Mouse (Mus musculus) intestine, embryonic 15.5 days (tissue): ENCODE results near the gene Atp8b3. TPM values are rescaled to one million over a fixed set of nuclear protein-coding genes. Genes with fewer than 3 reads are reported as not detected.

Experiments
- ATAC-seq: fragments of 200-750 bp; cut with Nextera tagmentation; 2 replicates; pipeline ENCODE4 v1.8.0; 2017; ENCODE audit warnings: moderate TSS enrichment, moderate library complexity
- H3K27ac ChIP-seq: fragments of 300-500 bp; sonication (generic); 2 replicates; pipeline ENCODE4 v1.5.1; 2015; ENCODE audit warnings: mild to moderate bottlenecking, inconsistent platforms
- H3K27me3 ChIP-seq: fragments of 300-500 bp; sonication (generic); replicated peaks from 2 replicates; pipeline ENCODE4 v1.6.1; 2015; ENCODE audit warnings: inconsistent platforms
- H3K36me3 ChIP-seq: fragments of 300-500 bp; sonication (generic); 2 replicates; pipeline ENCODE4 v1.6.1; 2015; ENCODE audit warnings: inconsistent platforms
- H3K4me1 ChIP-seq: fragments of 300-500 bp; sonication (generic); replicated peaks from 2 replicates; pipeline ENCODE4 v1.6.1; 2015; ENCODE audit warnings: inconsistent platforms
- H3K4me2 ChIP-seq: fragments of 300-500 bp; sonication (generic); replicated peaks from 2 replicates; pipeline ENCODE4 v1.6.1; 2015; ENCODE audit warnings: mild to moderate bottlenecking, inconsistent platforms
- H3K4me3 ChIP-seq: fragments of 300-500 bp; sonication (generic); replicated peaks from 2 replicates; pipeline ENCODE4 v1.5.1; 2015; ENCODE audit warnings: inconsistent platforms
- H3K9ac ChIP-seq: fragments of 300-500 bp; sonication (generic); 2 replicates; pipeline ENCODE4 v1.6.1; 2015; ENCODE audit warnings: inconsistent platforms
- H3K9me3 ChIP-seq: fragments of 300-500 bp; sonication (generic); 2 replicates; pipeline ENCODE4 v1.6.1; 2016; ENCODE audit warnings: inconsistent platforms
- WGBS: fragments of 180-500 bp; shearing (Covaris S2); methylation state at CpG from one replicate; pipeline ENCODE4 v1.1.7; 2015; 5-methylcytosine and 5-hydroxymethylcytosine counted together
- polyA plus RNA-seq: library from polyadenylated mRNA; unstranded; fragments of >200 nt; fragmentation: Nextera tagmentation; extraction: Ambion mirVana; gene quantifications from 2 replicates; pipeline ENCODE4 v1.2.1, GENCODE M21; 2015

Gene Atp8b3
- polyA plus RNA-seq, 1 experiment from 2014 or later = 0.09 TPM

DNA sequence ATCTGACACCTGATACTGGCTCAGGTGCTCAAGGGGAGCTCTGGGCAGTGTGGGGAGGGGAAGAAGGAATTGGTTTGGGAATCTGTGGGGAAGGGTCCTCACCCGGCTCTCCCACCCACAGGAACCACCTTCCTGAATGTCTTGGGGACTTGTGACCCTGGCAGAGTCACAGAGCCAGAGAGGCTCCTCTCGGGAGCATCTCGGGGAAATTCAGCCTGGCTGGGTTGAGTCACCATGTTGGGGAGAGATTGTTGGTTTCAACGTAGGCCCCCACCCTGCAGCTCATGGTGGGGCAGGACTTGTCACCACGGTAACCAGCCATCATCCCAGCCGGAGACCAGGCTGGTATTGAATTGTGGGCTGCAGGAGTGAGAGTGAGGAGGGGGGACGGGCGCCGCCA, 34.2 kb downstream of the Atp8b3 start:
- no peak overlapping the region for H3K4me2 ChIP-seq
- H3K36me3 ChIP-seq = no peaks in the 10 kb centered on the region
- no peaks in the 10 kb centered on the region for H3K9me3 ChIP-seq
- peaks cover 4% of the 10 kb centered on the region; the same call in 1 of the 2 replicates for H3K4me1 ChIP-seq
- no peak overlapping the region for H3K27ac ChIP-seq
- no peak overlapping the region for H3K9ac ChIP-seq
- H3K27me3 ChIP-seq = peaks cover 57% of the 10 kb centered on the region
- H3K4me3 ChIP-seq = no peak overlapping the region
- ATAC-seq = no peak
- WGBS = 5% methylated on average over 9 of the region's 9 CpGs

GRCm38 (mm10) chr10:80503599-80504220, 35.2 kb downstream of the Atp8b3 start:
- Histone ChIP-seq H3K27me3 (peaks cover 65% of the 10 kb centered on the region), H3K4me2 (peak overlapping the region; percentile 34), H3K27ac (no peak overlapping the region), H3K4me3 (no peak overlapping the region), H3K36me3 (no peaks in the 10 kb centered on the region), H3K9me3 (no peaks in the 10 kb centered on the region), H3K4me1 (peaks cover 4% of the 10 kb centered on the region; the same call in 1 of the 2 replicates), H3K9ac (no peak overlapping the region)
- ATAC-seq = peak; percentile 62
- 2% methylated on average over 27 of the region's 27 CpGs for WGBS

DNA sequence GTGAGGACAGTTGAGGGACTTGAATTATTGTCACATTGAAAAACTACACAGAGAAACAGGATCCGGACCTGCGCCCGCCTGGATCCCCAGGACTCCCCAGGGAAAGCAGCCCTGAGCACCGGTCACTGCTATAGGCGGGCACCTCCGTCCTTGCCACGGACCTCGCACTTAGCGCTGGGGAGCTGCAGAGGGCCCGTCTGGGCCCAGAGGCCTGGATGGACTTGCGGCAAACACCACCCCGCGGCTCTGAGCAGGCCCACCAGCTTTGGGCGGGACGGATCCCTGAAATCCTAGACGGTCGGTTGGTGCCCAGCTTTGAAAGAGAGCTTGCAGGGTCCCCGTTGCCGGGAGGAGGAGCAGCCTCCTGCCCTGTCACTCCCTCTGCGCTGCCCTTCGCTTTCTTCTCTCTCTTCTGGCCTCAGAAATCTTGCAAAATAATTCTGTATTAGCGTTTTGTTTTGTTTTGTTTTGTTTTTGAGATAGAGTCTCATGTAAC, 36.1 kb downstream of the Atp8b3 start:
- Histone ChIP-seq H3K9me3 (no peaks in the 10 kb centered on the region), H3K4me3 (no peak overlapping the region), H3K27ac (no peak overlapping the region), H3K36me3 (no peaks in the 10 kb centered on the region), H3K27me3 (peaks cover 74% of the 10 kb centered on the region), H3K4me2 (no peak overlapping the region), H3K4me1 (peaks cover 4% of the 10 kb centered on the region; the same call in 1 of the 2 replicates), H3K9ac (no peak overlapping the region)
- no peak for ATAC-seq
- WGBS = 6% methylated on average over 22 of the region's 22 CpGs

- WGBS = 2% methylated on average over 7 of the region's 7 CpGs
- Histone ChIP-seq H3K4me3 (no peak overlapping the region), H3K36me3 (no peaks in the 10 kb centered on the region), H3K4me1 (peaks cover 4% of the 10 kb centered on the region; the same call in 1 of the 2 replicates), H3K9ac (no peak overlapping the region), H3K4me2 (no peak overlapping the region), H3K9me3 (no peaks in the 10 kb centered on the region), H3K27ac (no peak overlapping the region), H3K27me3 (peaks cover 80% of the 10 kb centered on the region)
- no peak for ATAC-seq
Observed at GRCm38 (mm10) chr10:80502291-80502690, 36.6 kb downstream of the Atp8b3 start.

GRCm38 (mm10) chr10:80496421-80496820, 42.5 kb downstream of the Atp8b3 start:
- peak overlapping the region; percentile 43; the same call in 1 of the 2 replicates for H3K4me3 ChIP-seq
- H3K27ac ChIP-seq = no peak overlapping the region
- no peaks in the 10 kb centered on the region for H3K36me3 ChIP-seq
- H3K4me2 ChIP-seq = 0 out of 2 replicates have a peak overlapping the region, but pooled peaks have one; percentile 90
- H3K27me3 ChIP-seq = peaks cover 97% of the 10 kb centered on the region
- 2% methylated on average over 20 of the region's 20 CpGs for WGBS
- peaks cover 26% of the 10 kb centered on the region for H3K4me1 ChIP-seq
- H3K9ac ChIP-seq = no peak overlapping the region
- no peaks in the 10 kb centered on the region for H3K9me3 ChIP-seq
- ATAC-seq = no peak

DNA sequence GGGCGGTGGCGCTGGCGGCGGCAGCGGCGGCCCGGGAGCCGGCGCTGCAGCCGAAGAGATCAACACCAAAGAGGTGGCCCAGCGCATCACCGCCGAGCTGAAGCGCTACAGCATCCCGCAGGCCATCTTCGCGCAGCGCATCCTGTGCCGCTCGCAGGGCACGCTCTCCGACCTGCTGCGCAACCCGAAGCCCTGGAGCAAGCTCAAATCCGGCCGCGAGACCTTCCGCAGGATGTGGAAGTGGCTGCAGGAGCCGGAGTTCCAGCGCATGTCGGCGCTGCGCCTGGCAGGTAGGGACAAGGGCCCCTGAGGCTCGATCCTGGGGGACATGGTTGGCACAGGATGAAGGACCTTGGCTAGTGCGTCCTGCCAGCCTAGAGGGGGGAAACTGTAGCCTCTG, 43.0 kb downstream of the Atp8b3 start:
- WGBS = under 1% methylated on average over 31 of the region's 35 CpGs
- Histone ChIP-seq H3K27ac (no peak overlapping the region), H3K9me3 (no peaks in the 10 kb centered on the region), H3K4me1 (peaks cover 28% of the 10 kb centered on the region), H3K9ac (no peak overlapping the region), H3K4me3 (peak overlapping the region; percentile 43), H3K4me2 (peak overlapping the region; percentile 90), H3K36me3 (no peaks in the 10 kb centered on the region), H3K27me3 (peaks cover 97% of the 10 kb centered on the region)
- no peak for ATAC-seq

DNA sequence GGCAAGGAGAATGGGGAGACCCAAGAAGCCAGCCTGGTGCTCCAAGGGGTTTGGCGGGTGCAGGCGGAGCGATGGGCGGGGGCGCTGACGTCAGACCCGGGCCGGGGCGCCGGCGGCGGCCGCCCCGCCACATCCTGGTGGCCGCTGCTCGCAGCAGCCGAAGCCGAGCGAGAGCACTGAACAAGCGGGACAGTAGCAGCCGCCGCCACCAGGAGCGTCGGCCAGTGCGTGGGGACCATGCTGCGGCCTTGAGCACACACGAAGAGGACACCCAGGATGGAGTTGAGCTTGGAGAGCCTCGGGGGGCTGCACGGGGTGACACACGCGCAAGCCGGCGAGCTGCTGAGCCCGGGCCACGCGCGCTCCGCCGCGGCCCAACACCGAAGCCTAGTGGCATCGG, 44.2 kb downstream of the Atp8b3 start, which contains the start of gene Onecut3:
TSS of gene Onecut3 (plus strand) at position 104 of the 400 bp plus-strand sequence.
- H3K4me2 ChIP-seq = peak within 1 kb of the TSS; percentile 90
- ATAC-seq = peak; percentile 69
- WGBS = 0% methylated on average over 42 of the region's 42 CpGs

GRCm38 (mm10) chr10:80490051-80490450, 48.9 kb downstream of the Atp8b3 start:
- no peak overlapping the region for H3K27ac ChIP-seq
- under 1% methylated on average over 22 of the region's 22 CpGs for WGBS
- no peak for ATAC-seq
- H3K9me3 ChIP-seq = no peaks in the 10 kb centered on the region
- H3K36me3 ChIP-seq = no peaks in the 10 kb centered on the region
- H3K4me2 ChIP-seq = 0 out of 2 replicates have a peak overlapping the region, but pooled peaks have one; percentile 24
- peaks cover 17% of the 10 kb centered on the region for H3K4me1 ChIP-seq
- no peak overlapping the region for H3K9ac ChIP-seq
- H3K27me3 ChIP-seq = peaks cover 86% of the 10 kb centered on the region
- peak overlapping the region; percentile 10; the same call in 1 of the 2 replicates for H3K4me3 ChIP-seq

More for the DNA sequence above, 44.2 kb downstream of the Atp8b3 start, which contains the start of gene Onecut3:
- Histone ChIP-seq H3K36me3 (no peaks in the 10 kb centered on the region), H3K4me3 (peak within 1 kb of the TSS; percentile 43), H3K9me3 (no peaks in the 10 kb centered on the region), H3K9ac (peak within 1 kb of the TSS; percentile 34; the same call in 1 of the 2 replicates), H3K27me3 (peaks cover 97% of the 10 kb centered on the region), H3K4me1 (peaks cover 35% of the 10 kb centered on the region), H3K27ac (no peak within 1 kb of the TSS)

GRCm38 (mm10) chr10:80486862-80487379, 52.0 kb downstream of the Atp8b3 start:
- no peaks in the 10 kb centered on the region for H3K36me3 ChIP-seq
- H3K4me1 ChIP-seq = peaks cover 9% of the 10 kb centered on the region
- no peaks in the 10 kb centered on the region for H3K9me3 ChIP-seq
- no peak overlapping the region for H3K27ac ChIP-seq
- H3K4me3 ChIP-seq = no peak overlapping the region
- 71% methylated on average over 7 of the region's 7 CpGs for WGBS
- H3K4me2 ChIP-seq = no peak overlapping the region
- no peak for ATAC-seq
- H3K27me3 ChIP-seq = peaks cover 81% of the 10 kb centered on the region
- no peak overlapping the region for H3K9ac ChIP-seq

DNA sequence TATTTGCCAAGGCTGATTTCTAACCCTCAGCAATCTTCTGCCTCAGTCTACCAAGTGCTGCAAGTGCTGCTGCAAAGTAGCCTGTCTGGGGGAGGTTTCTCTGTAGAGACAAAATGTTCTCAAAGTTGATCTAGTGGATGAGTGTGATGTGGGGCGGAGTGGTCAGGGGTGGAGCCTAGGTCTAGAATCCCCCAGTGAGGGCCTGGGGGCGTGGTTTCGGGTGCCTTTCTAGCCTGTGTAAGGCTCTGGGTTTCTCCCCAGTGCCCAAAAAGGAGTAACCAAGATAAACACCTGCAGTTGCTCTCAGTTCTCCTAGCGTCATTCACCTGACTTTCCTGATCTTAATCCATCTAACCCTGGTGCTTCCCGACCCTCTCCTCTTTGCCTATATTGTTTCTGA, 57.9 kb downstream of the Atp8b3 start:
- Histone ChIP-seq H3K27ac (no peak overlapping the region), H3K4me2 (no peak overlapping the region), H3K9me3 (no peaks in the 10 kb centered on the region), H3K27me3 (peaks cover 62% of the 10 kb centered on the region), H3K4me3 (no peak overlapping the region), H3K36me3 (no peaks in the 10 kb centered on the region), H3K9ac (no peak overlapping the region), H3K4me1 (no peaks in the 10 kb centered on the region)
- ATAC-seq = 0 out of 2 replicates have a peak, but pooled peaks have one; percentile 25
- 16% methylated on average over 5 of the region's 5 CpGs for WGBS

DNA sequence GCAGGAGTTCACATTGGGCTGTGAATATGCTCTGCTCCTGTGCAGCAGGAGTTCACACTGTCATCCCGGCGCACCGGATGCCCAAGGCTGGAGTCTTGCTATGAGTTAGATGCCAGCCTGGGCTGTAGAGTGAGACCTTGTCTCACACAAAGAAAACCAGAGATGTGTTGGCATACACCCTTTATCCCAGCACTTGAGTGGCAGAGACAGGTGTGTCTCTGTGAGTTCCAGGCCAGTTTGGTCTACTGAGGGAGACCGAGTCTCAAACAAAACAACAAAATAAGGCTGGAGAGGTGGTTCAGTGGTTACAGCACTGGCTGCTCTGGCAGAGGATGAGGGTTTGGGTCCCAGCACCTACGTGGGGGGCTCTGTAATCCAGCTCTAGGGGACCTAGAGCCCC, 60.4 kb downstream of the Atp8b3 start:
- Histone ChIP-seq H3K36me3 (no peaks in the 10 kb centered on the region), H3K27me3 (peaks cover 39% of the 10 kb centered on the region), H3K27ac (no peak overlapping the region), H3K4me2 (no peak overlapping the region), H3K4me3 (no peak overlapping the region), H3K4me1 (peaks cover 3% of the 10 kb centered on the region; the same call in 1 of the 2 replicates), H3K9me3 (no peaks in the 10 kb centered on the region), H3K9ac (no peak overlapping the region)
- WGBS = 71% methylated on average over 5 of the region's 5 CpGs
- ATAC-seq = no peak

DNA sequence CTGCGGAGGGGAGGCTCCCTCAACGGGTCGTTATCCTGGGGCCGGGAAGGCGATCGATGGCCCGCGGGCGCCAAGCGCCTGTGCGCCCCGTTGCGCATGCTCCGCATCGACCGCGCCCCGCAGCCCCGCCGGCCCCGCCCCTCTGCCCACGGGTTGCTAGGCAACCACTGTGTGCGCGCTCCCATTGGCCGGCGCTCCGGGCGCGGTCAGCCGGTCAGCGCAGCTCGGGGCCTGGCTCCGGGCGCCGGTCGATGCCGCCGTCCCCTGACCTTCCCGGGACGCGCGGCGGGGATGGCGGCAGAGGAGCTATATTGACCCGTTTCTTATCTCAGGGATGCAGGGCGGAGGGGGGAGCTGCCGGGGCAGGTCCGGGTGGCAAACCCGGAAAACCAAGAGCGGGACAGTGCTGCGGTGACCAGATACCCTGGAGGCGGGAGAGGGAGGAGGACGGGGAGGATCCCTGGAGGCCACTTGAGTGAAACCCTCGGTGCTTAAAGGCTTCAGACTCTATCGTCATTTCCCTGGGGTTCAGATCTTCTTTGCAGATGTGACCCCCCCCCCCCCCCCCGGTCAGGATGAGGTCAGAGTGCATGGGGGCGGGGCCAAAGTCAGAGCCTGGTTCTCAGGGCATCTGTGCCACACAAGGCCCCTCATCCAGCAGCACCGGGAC, 63.5 kb downstream of the Atp8b3 start:
- Histone ChIP-seq H3K4me2 (peak overlapping the region; percentile 81), H3K27me3 (peaks cover 33% of the 10 kb centered on the region), H3K4me1 (peaks cover 3% of the 10 kb centered on the region; the same call in 1 of the 2 replicates), H3K36me3 (no peaks in the 10 kb centered on the region), H3K9ac (peak overlapping the region; percentile 45), H3K27ac (peak overlapping the region; percentile 28; the same call in 1 of the 2 replicates), H3K9me3 (no peaks in the 10 kb centered on the region), H3K4me3 (peak overlapping the region; percentile 61)
- peak; percentile 97 for ATAC-seq
- 1% methylated on average over 58 of the region's 58 CpGs for WGBS
